Mouse (Mus musculus) v-Abl transformed pro-B cells (cell line): ENCODE results near the gene Lrrc8b.

Experiments used
- in situ Hi-C, 2 experiments: fragments of 400-800 bp; cut with MboI; formaldehyde crosslinking; loops; one replicate each; pipeline ENCODE4 v1.15.1; 2025; ENCODE audit not compliant: unreplicated experiment in 2 of 2

Gene Lrrc8b

DNA sequence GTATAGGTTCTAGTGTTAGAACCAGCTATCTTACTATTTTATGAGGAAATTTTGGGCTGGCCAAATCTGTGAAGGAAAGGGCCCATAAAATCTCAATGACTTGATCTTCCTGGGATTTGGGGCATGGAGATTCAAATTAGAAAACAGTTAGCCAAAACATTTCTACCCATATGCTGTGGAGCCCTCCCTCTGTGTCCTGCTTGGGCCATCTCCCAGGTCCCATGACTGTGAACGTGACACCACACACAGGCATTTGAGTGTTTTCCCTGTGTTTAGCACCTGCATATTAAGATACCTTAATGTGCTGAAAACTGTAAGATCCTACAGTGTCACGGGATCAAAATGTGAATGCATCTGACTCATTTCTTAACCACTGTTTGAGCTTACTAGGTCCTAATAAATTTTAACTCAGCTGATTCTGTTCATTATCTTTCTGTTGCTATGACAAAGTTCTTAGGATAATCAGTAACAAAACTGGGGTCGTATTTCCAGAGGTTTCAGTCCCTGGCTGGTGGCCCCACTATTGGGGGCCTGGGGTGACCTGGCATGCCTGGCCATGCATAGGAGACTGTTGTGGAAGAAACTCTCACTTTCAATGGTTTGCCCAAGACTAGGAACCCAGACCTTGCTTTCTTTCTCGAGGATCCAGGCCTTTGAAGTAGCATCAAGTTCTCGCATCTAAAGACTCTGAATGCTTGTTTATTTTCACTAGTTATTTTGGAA, 57.6 kb downstream of the Lrrc8b start:
- in situ Hi-C loops = no loop called here

GRCm38 (mm10) chr5:105477527-105477926, 62.0 kb downstream of the Lrrc8b start:
- in situ Hi-C loops = no loop called here

DNA sequence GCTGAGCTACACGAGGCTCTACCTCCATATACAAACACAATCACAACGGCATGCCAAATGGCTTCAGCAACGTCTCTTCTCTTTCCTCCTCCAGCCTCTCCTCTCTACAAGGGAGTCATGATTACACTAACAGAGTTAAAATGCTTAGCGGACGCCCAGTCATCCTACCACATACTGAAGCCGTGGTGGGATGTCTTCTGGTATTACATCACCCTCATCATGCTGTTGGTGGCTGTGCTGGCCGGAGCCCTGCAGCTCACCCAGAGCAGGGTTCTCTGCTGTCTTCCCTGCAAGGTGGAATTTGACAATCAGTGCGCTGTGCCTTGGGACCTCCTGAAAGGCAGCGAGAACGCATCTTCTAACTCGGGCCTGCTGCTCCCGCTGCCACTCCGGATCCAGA, 64.1 kb downstream of the Lrrc8b start:
- in situ Hi-C loops = loop anchor here in 1 of 2 experiments (10.0 kb wide), 1 partner anchor 145 kb away; no protein-coding TSS in a partner anchor

GRCm38 (mm10) chr5:105480561-105480960, 65.0 kb downstream of the Lrrc8b start:
- in situ Hi-C loops = loop anchor here in 1 of 2 experiments (10.0 kb wide), 1 partner anchor 146 kb away; no protein-coding TSS in a partner anchor

- in situ Hi-C loops = loop anchor here in 1 of 2 experiments (10.0 kb wide), 1 partner anchor 149 kb away; no protein-coding TSS in a partner anchor
Observed at GRCm38 (mm10) chr5:105483632-105484031, 68.1 kb downstream of the Lrrc8b start.

DNA sequence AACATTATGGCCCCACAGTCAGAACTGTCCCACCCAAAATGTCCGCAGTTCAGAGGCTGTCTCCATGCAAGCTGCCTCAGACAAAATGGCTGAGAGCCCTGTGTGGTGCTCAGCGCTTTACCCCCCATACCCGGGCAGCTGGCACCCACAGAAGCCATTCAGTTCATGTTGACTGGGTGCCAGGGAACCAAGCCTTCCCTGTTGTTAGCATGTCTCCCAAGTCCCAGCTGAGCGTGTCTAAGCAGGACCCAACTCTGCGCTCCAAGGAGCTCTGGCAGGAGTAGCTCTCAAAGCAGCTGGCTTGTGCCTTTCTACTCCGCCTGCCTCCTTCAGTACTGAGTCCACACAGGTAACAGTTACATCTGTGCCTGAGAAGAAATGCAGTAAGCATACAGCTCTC, 68.7 kb downstream of the Lrrc8b start:
- in situ Hi-C loops = loop anchor here in 1 of 2 experiments (10.0 kb wide), 1 partner anchor 149 kb away; no protein-coding TSS in a partner anchor

DNA sequence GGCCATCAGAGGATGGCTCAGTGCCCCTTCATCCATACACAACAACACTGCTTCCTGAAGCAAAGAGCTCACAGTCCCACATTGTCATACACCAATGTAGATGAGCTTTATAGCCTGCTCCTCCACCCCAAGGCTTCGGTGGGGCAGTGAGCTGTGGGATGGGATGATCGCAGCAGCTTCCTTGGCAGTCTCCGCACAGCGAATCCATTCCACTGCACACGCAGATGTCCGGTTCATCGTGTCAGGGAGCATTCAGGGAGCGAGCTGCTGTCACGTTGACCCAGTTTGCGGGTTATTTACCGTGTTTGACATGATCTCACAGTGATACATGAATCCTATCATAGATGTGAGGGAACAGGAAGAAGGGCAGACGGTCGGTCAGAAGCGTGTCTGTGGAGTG, 69.3 kb downstream of the Lrrc8b start:
- in situ Hi-C loops = loop anchor here in 1 of 2 experiments (10.0 kb wide), 1 partner anchor 150 kb away; no protein-coding TSS in a partner anchor

- in situ Hi-C loops = loop anchor here (5.0 kb wide), 3 partner anchors 83 to 377 kb away; no protein-coding TSS in a partner anchor
Observed at GRCm38 (mm10) chr5:105490211-105490610, 74.6 kb downstream of the Lrrc8b start.

DNA sequence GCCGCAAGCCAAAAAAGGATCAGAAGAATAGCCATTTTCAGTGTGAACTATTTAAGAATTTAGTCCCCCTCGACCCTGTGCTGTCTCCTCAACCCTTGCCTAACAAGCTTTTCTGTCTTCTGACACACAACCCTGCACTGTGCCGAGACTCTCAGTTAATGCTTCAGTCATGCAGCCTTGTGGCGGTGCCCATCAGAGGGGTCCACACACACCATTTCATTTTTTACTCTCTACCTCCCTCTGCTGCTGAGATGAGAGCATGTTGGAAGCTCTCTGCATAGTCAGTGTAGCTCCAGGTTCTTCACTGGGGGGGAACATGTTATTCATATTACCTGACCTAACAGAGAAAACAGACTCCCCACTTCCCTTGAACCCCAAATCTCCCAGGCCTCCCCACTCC, 75.8 kb downstream of the Lrrc8b start:
- in situ Hi-C loops = loop anchor here (5.0 kb wide), 3 partner anchors 84 to 376 kb away; no protein-coding TSS in a partner anchor

- in situ Hi-C loops = loop anchor here (5.0 kb wide), 3 partner anchors 85 to 375 kb away; no protein-coding TSS in a partner anchor
Observed at GRCm38 (mm10) chr5:105492367-105493246, 77.0 kb downstream of the Lrrc8b start.

DNA sequence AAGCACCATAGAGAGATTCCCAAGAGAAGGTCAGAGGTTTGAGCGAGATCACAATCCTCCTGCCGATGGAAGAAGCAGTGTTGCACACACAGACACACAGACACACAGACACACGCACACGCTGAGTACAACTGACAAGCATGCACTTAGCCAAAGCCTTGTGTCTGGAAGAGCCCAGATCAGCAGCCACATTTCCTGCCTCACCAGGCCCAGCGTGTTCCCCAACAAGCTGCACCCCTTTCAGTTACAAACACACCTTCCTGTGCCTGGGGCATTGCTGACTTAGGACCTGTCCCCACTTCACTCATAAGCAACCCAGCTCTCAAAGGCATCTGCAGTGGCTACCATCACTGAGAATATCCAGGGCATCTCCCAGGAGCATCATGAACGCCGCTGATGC, 77.8 kb downstream of the Lrrc8b start:
- in situ Hi-C loops = loop anchor here (5.0 kb wide), 3 partner anchors 86 to 374 kb away; no protein-coding TSS in a partner anchor

DNA sequence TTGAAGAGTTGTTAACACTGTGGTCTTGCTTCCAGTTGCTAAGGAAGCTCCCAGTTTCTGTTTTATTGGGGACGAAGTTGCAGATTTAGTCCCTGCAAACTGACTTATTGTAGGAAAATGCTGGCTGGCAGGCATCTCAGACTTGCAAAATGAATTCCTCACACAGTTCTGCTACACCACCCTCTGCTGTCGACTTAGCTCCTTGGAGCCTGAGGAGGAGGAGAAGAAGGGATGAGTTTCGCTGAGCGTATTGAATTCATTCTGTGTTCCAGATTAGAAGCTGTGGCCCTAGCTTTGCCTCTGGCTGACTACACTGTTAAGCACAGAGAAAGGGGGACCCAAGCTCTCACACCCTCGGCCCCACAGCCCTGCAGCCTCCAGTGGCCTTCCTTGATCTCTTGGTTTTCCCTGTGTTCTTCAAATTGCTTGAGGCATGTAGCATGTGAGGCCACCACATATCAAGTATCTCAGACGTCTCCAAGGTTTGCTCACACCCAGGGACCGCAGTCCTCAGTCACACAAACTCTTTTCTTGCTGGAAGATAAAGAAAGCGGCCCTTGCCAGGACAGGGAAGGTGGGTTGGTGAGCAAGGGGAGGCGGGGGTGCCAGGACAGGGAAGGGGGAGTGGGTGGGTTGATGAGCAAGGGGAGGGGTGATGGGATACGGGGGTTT, 78.8 kb downstream of the Lrrc8b start:
- in situ Hi-C loops = loop anchor here (5.0 kb wide), 3 partner anchors 87 to 373 kb away; no protein-coding TSS in a partner anchor

DNA sequence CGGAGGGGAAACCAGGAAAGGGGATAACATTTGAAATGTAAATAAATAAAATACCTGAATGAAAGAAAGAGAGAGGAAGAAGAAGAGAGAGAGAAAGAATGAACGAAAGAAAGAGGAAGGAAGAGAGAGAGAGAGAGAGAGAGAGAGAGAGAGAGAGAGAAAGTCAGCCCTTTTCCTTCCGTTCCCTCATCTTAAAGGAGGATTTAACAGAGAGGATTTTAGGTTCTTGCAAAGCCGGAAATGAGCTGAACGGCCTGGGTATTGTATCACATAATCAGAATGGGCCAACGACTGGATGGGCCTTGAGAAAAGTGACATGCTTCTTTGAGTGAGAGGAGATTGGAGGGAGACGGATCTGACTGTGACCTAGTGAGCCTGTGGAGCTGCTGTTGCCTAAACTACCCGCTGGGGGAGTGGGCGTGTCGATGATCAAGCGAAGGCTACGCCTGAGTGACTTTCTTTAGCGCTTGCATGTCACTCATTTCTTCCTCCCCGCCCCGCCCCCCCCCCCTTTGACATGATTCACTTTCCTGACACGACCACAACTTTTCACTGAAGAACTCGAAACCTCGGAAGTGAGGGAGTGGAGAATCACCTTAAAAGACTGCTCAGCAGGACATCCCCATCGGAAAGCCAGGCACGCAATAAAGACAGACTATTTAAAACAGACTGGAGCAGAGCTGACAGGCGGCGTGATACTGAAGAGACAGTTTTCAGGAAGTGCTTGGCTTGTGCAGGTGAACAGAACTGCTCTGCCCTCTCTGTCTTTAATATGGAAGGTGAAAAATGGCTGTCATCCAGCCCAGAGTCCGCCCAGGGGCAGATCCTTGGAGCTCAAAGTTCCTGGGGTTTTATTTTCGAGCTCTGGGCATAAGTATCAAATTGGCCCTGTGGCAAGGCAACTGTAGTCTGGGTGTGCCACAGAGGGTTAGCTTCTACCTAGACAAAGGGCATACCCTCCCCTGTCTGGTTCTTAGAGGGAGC, 79.6 kb downstream of the Lrrc8b start:
- in situ Hi-C loops = loop anchor here (5.0 kb wide), 6 partner anchors 53 to 372 kb away; no protein-coding TSS in a partner anchor

- in situ Hi-C loops = loop anchor here (5.0 kb wide), 4 partner anchors 54 to 371 kb away; no protein-coding TSS in a partner anchor
Observed at GRCm38 (mm10) chr5:105496133-105496532, 80.6 kb downstream of the Lrrc8b start.

GRCm38 (mm10) chr5:105496586-105496985, 81.0 kb downstream of the Lrrc8b start:
- in situ Hi-C loops = loop anchor here (5.0 kb wide), 4 partner anchors 54 to 371 kb away; no protein-coding TSS in a partner anchor

- in situ Hi-C loops = loop anchor here (5.0 kb wide), 4 partner anchors 56 to 369 kb away; no protein-coding TSS in a partner anchor
Observed at GRCm38 (mm10) chr5:105498429-105499000, 82.9 kb downstream of the Lrrc8b start.

GRCm38 (mm10) chr5:105499396-105499795, 83.8 kb downstream of the Lrrc8b start:
- in situ Hi-C loops = loop anchor here (5.0 kb wide), 4 partner anchors 57 to 368 kb away; no protein-coding TSS in a partner anchor
